Mouse (Mus musculus) G1E (cell line): ENCODE measurements around the gene Tmem91. TPM values are rescaled to one million over a fixed set of nuclear protein-coding genes. Genes with fewer than 3 reads are reported as not detected.

Experiments used
- ATAC-seq: 2 replicates; pipeline ENCODE4 v1.8.0; 2016; ENCODE audit warnings: mild to moderate bottlenecking; ENCODE audit not compliant: insufficient number of reproducible peaks, poor library complexity, low FRiP score, severe bottlenecking; ENCODE audit errors: extremely low read depth
- DNase-seq: peaks from one replicate; pipeline ENCODE4 v3.0.0; 2012; ENCODE audit warnings: low spot score
- H3K27me3 ChIP-seq: 2 replicates; pipeline ENCODE4 v1.6.1; 2012; ENCODE audit warnings: mild to moderate bottlenecking, low read length, inconsistent platforms; ENCODE audit not compliant: insufficient read depth
- H3K36me3 ChIP-seq: replicated peaks from 2 replicates; pipeline ENCODE3; 2012; ENCODE audit warnings: mild to moderate bottlenecking, inconsistent platforms
- H3K4me1 ChIP-seq: 2 replicates; pipeline ENCODE4 v1.6.1; 2012; ENCODE audit warnings: low read depth, low read length, inconsistent platforms, mixed read lengths; ENCODE audit not compliant: insufficient read depth
- H3K4me3 ChIP-seq: 2 replicates; pipeline ENCODE4 v1.5.1; 2012; ENCODE audit warnings: low read depth, mild to moderate bottlenecking, inconsistent platforms, low read length, moderate library complexity, mixed read lengths
- H3K9me3 ChIP-seq: replicated peaks from 2 replicates; pipeline ENCODE4 v1.6.1; 2012; ENCODE audit warnings: inconsistent platforms
- CTCF ChIP-seq: IDR thresholded peaks from 2 replicates; pipeline ENCODE4 v1.5.1; 2012; ENCODE audit warnings: low read depth, low read length, inconsistent platforms, mixed read lengths
- GATA1 ChIP-seq: IDR thresholded peaks from 2 replicates; pipeline ENCODE4 v1.6.1; 2012; ENCODE audit warnings: borderline replicate concordance, low read length, inconsistent platforms, mixed read lengths
- GATA2 ChIP-seq: IDR thresholded peaks from 2 replicates; pipeline ENCODE4 v1.6.1; 2012; ENCODE audit warnings: low read depth, low read length, inconsistent platforms, borderline replicate concordance
- POLR2AphosphoS5 ChIP-seq: IDR thresholded peaks from 2 replicates; pipeline ENCODE4 v1.6.1; 2012; ENCODE audit warnings: low read depth, low read length, inconsistent platforms; ENCODE audit not compliant: insufficient replicate concordance
- TAL1 ChIP-seq: conservative IDR thresholded peaks from 2 replicates; pipeline ENCODE4 v1.6.1; 2012; ENCODE audit warnings: low read depth, low read length, inconsistent platforms, mixed read lengths
- polyA plus RNA-seq: library from polyadenylated mRNA; stranded (reverse); fragments of >175 nt; gene quantifications from 2 replicates; pipeline ENCODE4 v1.2.3, GENCODE M21; 2012
- total RNA-seq, 2 experiments: library from RNA; stranded (forward) in 1 of 2; stranded (reverse) in 1 of 2; fragments of 200-1000 nt in 1 of 2; fragments of >200 nt in 1 of 2; fragmentation: Nextera tagmentation in 1 of 2; gene quantifications; 2 replicates each; pipeline ENCODE4 v1.2.3; 2014 to 2017

Gene Tmem91
- total and polyA plus RNA-seq, 3 experiments = 2.2 to 8.6 (median 3.6) TPM

DNA sequence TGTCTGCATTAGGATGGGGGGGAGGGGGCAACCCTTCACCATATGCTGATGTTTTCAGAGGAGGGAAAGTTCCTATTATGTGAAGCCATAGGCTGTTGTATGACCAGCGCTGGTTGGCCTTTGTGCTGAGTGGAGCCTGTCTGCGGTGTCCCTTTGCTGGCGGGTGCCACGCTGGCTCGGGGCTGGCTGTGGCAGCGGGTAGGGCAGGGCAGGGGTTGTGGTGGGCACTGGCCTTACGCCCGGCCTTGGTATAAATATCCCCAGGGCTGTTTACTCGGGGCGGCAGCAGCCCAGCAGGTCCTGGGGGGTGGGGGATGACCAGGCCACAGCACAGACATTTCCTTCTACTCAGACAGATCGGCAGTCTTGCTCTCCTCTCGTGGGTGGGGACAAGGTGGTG is 35.0 kb upstream of the Tmem91 start:
- no peak for TF ChIP-seq POLR2AphosphoS5
- TF ChIP-seq GATA1 = no peak
- no peak for TF ChIP-seq CTCF
- no peak for TF ChIP-seq GATA2
- no peak for TF ChIP-seq TAL1
- H3K4me1 ChIP-seq = peaks cover 89% of the 10 kb centered on the region
- no peak overlapping the region; the same call in 1 of the 2 replicates for H3K4me3 ChIP-seq
- no peaks in the 10 kb centered on the region for H3K27me3 ChIP-seq
- peaks cover 100% of the 10 kb centered on the region for H3K36me3 ChIP-seq
- no peaks in the 10 kb centered on the region for H3K9me3 ChIP-seq
- DNase-seq (no peak), ATAC-seq (no peak)

DNA sequence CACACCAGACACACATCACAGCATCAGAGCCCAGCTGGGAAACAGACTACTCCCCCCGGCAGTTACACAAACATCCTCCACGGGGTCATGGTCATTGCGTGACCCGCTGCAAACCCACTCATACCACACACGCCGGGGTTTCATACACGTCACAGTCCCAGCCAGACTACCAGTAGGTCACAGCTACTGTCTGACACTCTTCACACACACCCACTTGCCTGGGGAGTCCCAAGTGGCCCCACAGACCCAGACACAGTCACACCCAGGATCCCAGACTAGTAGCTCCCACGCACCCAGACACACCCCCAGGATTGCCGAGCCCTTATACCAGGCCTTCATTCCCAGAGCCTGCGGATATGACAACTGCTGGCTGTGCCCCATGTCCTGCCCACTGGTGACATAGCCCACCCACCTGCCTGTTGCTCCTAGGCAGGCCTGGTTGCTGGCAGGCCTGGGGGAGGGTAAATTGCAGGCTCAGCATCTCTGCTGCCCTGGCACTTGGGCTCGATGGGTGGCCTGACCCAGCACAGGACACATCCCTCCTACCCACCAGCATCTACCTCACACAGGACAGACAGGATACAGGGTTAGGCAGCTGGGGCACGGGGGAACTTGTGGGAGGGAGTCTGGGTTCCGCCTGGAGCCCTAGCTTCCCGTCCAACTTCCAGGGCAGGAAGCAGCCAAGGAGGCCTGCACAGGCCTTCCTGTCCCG is 32.8 kb upstream of the Tmem91 start:
- peak overlapping the region; percentile 5; the same call in 1 of the 2 replicates for H3K4me3 ChIP-seq
- H3K4me1 ChIP-seq = peaks cover 90% of the 10 kb centered on the region
- DNase-seq (no peak), ATAC-seq (no peak)
- H3K36me3 ChIP-seq = peaks cover 98% of the 10 kb centered on the region
- H3K9me3 ChIP-seq = no peaks in the 10 kb centered on the region
- TF ChIP-seq POLR2AphosphoS5 = peak; percentile 47
- TF ChIP-seq GATA2 = no peak
- H3K27me3 ChIP-seq = no peaks in the 10 kb centered on the region

DNA sequence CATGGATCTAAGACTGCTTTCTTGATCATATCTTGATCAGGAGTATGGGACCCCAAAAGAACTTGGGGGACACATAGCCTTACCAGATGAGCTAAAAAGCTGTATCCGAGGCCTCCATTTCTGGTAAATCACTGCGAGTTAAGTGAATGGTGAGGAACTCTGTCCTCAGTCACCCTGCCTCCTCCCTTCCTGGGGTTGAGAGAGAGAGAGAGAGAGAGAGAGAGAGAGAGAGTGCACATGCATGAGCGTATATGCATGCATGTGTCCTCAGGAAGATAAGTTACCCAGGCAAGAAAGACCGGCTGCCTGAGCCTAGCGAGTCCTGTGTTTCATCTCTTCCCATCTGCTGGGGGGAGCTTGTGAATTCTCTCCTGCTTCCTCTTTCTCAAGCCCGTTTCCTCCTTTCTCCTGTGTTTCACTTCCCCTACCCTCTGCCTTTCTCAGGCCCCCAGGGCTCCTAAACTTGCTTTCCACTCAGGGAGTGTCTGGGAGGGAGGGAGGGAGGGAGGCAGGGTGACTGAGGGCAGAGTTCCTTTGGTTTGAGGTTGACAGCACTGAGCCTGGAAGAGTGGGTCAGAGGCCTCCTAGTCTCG is 31.7 kb upstream of the Tmem91 start:
- peaks cover 4% of the 10 kb centered on the region for H3K9me3 ChIP-seq
- H3K36me3 ChIP-seq = peaks cover 97% of the 10 kb centered on the region
- H3K4me1 ChIP-seq = peaks cover 81% of the 10 kb centered on the region
- TF ChIP-seq CTCF (no peak), POLR2AphosphoS5 (0 out of 2 replicates have a peak, but pooled peaks have one; percentile 10), GATA1 (no peak)
- DNase-seq = no peak
- no peaks in the 10 kb centered on the region for H3K27me3 ChIP-seq
- ATAC-seq = no peak
- H3K4me3 ChIP-seq = no peak overlapping the region

- Histone ChIP-seq H3K9me3 (peaks cover 13% of the 10 kb centered on the region), H3K27me3 (no peaks in the 10 kb centered on the region), H3K36me3 (peaks cover 97% of the 10 kb centered on the region), H3K4me3 (peak overlapping the region; percentile 52; the same call in 1 of the 2 replicates), H3K4me1 (peaks cover 73% of the 10 kb centered on the region)
- TF ChIP-seq CTCF (no peak), POLR2AphosphoS5 (0 out of 2 replicates have a peak, but pooled peaks have one; percentile 59)
- ATAC-seq = no peak
- no peak for DNase-seq
Measured at GRCm38 (mm10) chr7:25705801-25706251, 30.9 kb upstream of the Tmem91 start.

- H3K36me3 ChIP-seq = peaks cover 97% of the 10 kb centered on the region
- no peak for TF ChIP-seq CTCF
- no peak for TF ChIP-seq TAL1
- TF ChIP-seq GATA1 = no peak
- no peak for TF ChIP-seq GATA2
- no peak for TF ChIP-seq POLR2AphosphoS5
- no peak overlapping the region; the same call in 1 of the 2 replicates for H3K4me3 ChIP-seq
- ATAC-seq (no peak), DNase-seq (no peak)
- no peaks in the 10 kb centered on the region for H3K27me3 ChIP-seq
- H3K4me1 ChIP-seq = peaks cover 63% of the 10 kb centered on the region
- H3K9me3 ChIP-seq = peaks cover 17% of the 10 kb centered on the region
Measured at GRCm38 (mm10) chr7:25704716-25705364, 29.9 kb upstream of the Tmem91 start.

DNA sequence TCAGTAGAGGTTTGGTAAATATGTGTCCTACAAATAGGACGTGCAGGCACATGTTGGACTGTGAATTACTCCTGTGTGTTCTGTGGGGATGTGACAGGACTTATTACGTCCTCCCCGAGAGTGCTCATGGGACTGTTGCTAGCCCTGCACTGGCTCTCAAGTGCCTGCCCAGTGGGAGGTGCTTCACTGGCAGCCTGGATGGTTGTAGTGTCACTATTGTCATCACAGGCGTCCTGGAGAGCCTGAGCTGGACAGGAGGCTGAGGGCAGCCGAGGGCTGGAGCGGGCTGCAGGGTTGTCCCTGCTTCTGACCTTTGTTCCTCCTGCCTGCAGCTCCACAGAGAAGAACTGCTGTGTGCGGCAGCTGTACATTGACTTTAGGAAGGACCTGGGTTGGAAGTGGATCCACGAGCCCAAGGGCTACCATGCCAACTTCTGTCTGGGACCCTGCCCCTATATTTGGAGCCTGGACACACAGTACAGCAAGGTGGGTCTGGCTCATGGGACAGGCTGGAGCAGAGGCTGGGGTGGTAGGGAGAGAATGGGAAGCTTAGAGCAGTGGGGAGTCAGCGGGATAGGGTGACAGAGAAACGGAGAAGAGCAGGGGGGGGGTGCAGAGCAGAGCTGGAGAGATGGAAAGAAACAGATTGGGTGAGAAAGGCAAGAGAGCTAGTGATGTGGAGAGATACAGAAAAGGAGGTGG is 29.0 kb upstream of the Tmem91 start:
- ATAC-seq (no peak), DNase-seq (no peak)
- TF ChIP-seq POLR2AphosphoS5 (no peak), TAL1 (no peak), GATA1 (no peak), CTCF (no peak), GATA2 (no peak)
- H3K27me3 ChIP-seq = no peaks in the 10 kb centered on the region
- H3K4me1 ChIP-seq = peaks cover 57% of the 10 kb centered on the region
- peaks cover 97% of the 10 kb centered on the region for H3K36me3 ChIP-seq
- H3K4me3 ChIP-seq = peak overlapping the region; percentile 7; the same call in 1 of the 2 replicates
- H3K9me3 ChIP-seq = peaks cover 19% of the 10 kb centered on the region
